Mouse (Mus musculus) olfactory bulb, adult 2 months (tissue): ENCODE results near the gene Hmgcs1.

Experiments
- CTCF ChIP-seq: fragments of 200-500 bp; IDR thresholded peaks from 2 replicates; pipeline ENCODE4 v1.5.1; 2012; ENCODE audit warnings: low read depth, mild to moderate bottlenecking, low read length, moderate library complexity; ENCODE audit not compliant: insufficient read depth
- POLR2A ChIP-seq: fragments of 200-500 bp; IDR thresholded peaks from 2 replicates; pipeline ENCODE4 v1.6.1; 2012; ENCODE audit warnings: mild to moderate bottlenecking, low read depth, low read length, moderate library complexity; ENCODE audit not compliant: insufficient read depth

GRCm38 (mm10) chr13:119679721-119680120, 10.5 kb upstream of the Hmgcs1 start:
- TF ChIP-seq CTCF: no peak
- no peak for TF ChIP-seq POLR2A
